Mouse (Mus musculus) heart, embryonic 10.5 days (tissue): ENCODE data around the gene Msn. TPM values are rescaled to one million over a fixed set of nuclear protein-coding genes. Genes with fewer than 3 reads are reported as not detected.
"Not testable (repeated sequence)": the region's sequence is repeated elsewhere in the genome, so short reads cannot be mapped to it uniquely, and the experiment has no call there.

ENCODE experiments used
- DNase-seq: peaks from one replicate; pipeline ENCODE4 v3.0.0-alpha.2; 2017; ENCODE audit warnings: low spot score
- H3K27ac ChIP-seq: fragments of 300-500 bp; sonication (generic); 2 replicates; pipeline ENCODE4 v1.5.1; 2016; ENCODE audit warnings: mild to moderate bottlenecking
- H3K27me3 ChIP-seq: fragments of 300-500 bp; sonication (generic); 2 replicates; pipeline ENCODE4 v1.6.1; 2016; ENCODE audit warnings: mild to moderate bottlenecking; ENCODE audit not compliant: poor library complexity, insufficient read depth, severe bottlenecking
- H3K36me3 ChIP-seq: fragments of 300-500 bp; sonication (generic); 2 replicates; pipeline ENCODE4 v1.6.1; 2016; ENCODE audit warnings: mild to moderate bottlenecking, moderate library complexity
- H3K4me1 ChIP-seq: fragments of 300-500 bp; sonication (generic); 2 replicates; pipeline ENCODE4 v1.6.1; 2016; ENCODE audit warnings: mild to moderate bottlenecking
- H3K4me3 ChIP-seq: fragments of 300-500 bp; sonication (generic); 2 replicates; pipeline ENCODE4 v1.5.1; 2016; ENCODE audit warnings: mild to moderate bottlenecking, moderate library complexity
- H3K9me3 ChIP-seq: fragments of 300-500 bp; sonication (generic); 2 replicates; pipeline ENCODE4 v1.6.1; 2016; ENCODE audit warnings: mild to moderate bottlenecking, moderate library complexity
- WGBS: fragments of 180-500 bp; shearing (Covaris S2); methylation state at CpG from one replicate; pipeline ENCODE4 v1.1.7; 2016; 5-methylcytosine and 5-hydroxymethylcytosine counted together
- polyA plus RNA-seq: library from polyadenylated mRNA; unstranded; fragments of >200 nt; fragmentation: Nextera tagmentation; extraction: Ambion mirVana; gene quantifications from 2 replicates; pipeline ENCODE4 v1.2.1, GENCODE M21; 2016

Msn gene
- polyA plus RNA-seq, 1 experiment from 2014 or later = 146 TPM

- Histone ChIP-seq H3K4me3 (no peak overlapping the region), H3K36me3 (peaks cover 40% of the 10 kb centered on the region), H3K4me1 (no peaks in the 10 kb centered on the region), H3K27ac (no peak overlapping the region), H3K9me3 (no peaks in the 10 kb centered on the region), H3K27me3 (no peaks in the 10 kb centered on the region)
- WGBS = 89% methylated on average over 2 of the region's 2 CpGs
- no peak for DNase-seq
Observed at GRCm38 (mm10) chrX:96162571-96162970, 66.7 kb downstream of the Msn start.

DNA sequence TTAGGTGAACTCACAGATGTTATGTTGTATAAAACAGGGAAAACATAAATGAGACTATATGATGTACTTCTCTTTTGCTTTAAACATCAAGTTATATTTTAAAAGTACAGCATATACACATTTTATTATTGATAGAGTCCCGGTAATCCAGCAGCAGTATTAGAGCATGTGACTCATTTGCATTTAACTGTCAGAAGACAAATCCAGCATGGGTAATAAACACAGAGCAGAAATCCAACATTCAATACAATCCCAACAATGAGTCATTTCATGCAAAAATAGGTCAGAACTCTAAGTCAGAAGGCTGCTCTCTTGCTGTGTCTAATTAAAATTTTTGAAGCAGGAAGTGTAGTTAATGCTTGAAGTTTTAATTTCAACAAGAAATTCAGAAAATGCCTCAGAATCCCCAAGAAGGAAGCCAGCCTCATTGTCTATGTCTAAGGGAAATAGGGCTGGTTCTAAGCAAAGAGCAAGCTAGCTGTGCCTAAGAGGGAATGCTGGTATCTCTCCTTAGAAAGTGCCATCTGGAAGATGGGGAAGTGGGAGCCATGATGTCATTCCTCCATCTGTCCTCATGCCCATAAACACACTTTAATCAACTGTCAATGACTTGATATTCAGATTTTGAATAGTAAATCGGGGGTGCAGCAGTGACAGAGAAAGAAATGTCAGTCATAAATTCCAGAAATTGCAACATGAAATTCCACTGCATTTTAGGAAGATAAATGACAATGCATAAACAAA lies 76.0 kb downstream of the Msn start:
- no peaks in the 10 kb centered on the region for H3K4me1 ChIP-seq
- peaks cover 10% of the 10 kb centered on the region; the same call in 1 of the 2 replicates for H3K36me3 ChIP-seq
- H3K27ac ChIP-seq = no peak overlapping the region
- H3K4me3 ChIP-seq = no peak overlapping the region
- DNase-seq = no peak
- WGBS = 82% methylated on average over 2 of the region's 2 CpGs
- H3K9me3 ChIP-seq = no peaks in the 10 kb centered on the region
- no peaks in the 10 kb centered on the region for H3K27me3 ChIP-seq

GRCm38 (mm10) chrX:96178437-96178836 lies 82.6 kb downstream of the Msn start:
- WGBS = 25% methylated on average over 1 of the region's 1 CpGs
- Histone ChIP-seq H3K36me3 (no peaks in the 10 kb centered on the region), H3K9me3 (no peaks in the 10 kb centered on the region), H3K27me3 (no peaks in the 10 kb centered on the region), H3K27ac (no peak overlapping the region), H3K4me1 (no peaks in the 10 kb centered on the region), H3K4me3 (no peak overlapping the region)
- no peak for DNase-seq

DNA sequence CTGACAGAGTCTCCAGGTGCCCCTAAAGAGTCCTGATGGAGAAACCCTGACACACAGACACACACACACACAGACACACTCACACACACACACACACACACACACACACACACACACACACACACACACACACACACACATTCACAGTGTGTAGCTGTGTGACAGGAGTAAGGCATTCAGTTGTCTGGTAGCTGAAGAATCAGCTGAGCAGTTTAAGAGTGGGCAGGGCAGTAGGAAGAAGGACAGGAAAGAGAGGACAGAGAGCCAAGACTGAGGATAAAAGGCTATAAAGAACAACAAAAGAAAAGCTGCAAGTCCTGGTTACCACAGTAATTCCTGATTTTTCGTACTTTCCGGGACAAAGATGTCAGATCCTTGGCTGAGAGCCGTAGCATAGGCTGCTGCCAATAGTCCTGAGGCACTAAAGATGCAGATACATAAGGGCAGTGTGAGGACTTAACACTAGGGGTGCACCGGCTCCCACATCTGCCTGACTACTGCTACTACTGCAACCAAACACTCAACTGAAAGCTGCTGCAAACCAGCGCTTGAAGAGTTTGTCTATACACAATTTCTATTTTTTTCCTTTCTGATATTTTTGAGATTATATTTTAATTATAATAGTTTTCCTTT lies 88.4 kb downstream of the Msn start:
- Histone ChIP-seq H3K4me1 (no peaks in the 10 kb centered on the region), H3K27me3 (no peaks in the 10 kb centered on the region), H3K4me3 (no peak overlapping the region), H3K27ac (no peak overlapping the region), H3K9me3 (no peaks in the 10 kb centered on the region), H3K36me3 (no peaks in the 10 kb centered on the region)
- no peak for DNase-seq
- 63% methylated on average over 5 of the region's 5 CpGs for WGBS

DNA sequence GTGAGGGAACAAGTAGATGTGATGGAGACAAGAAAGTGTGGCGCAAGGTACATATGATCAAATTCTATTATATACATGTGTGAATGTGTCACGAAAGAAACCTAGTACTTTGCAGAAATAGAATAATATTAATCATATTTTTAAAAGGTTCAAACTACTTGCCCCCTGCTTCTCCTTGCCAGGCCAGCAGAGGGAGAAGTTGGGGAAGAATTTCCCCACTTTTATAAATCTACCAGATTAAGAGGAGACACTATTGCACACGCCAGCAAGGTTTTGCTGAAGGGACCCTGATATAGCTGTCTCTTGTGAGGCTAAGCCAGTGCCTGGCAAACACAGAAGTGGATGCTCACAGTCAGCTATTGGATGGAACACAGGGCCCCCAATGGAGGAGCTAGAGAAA lies 109.3 kb downstream of the Msn start:
- H3K27ac ChIP-seq, H3K4me3 ChIP-seq, H3K9me3 ChIP-seq, H3K27me3 ChIP-seq, DNase-seq, H3K4me1 ChIP-seq, H3K36me3 ChIP-seq: not testable (repeated sequence)
- 81% methylated on average over 3 of the region's 3 CpGs for WGBS

- Histone ChIP-seq H3K9me3 (no peaks in the 10 kb centered on the region), H3K27ac (no peak overlapping the region), H3K4me3 (no peak overlapping the region), H3K27me3 (no peaks in the 10 kb centered on the region), H3K4me1 (no peaks in the 10 kb centered on the region), H3K36me3 (no peaks in the 10 kb centered on the region)
- no peak for DNase-seq
- 38% methylated on average over 1 of the region's 1 CpGs for WGBS
Observed at GRCm38 (mm10) chrX:96206872-96207271, 111.0 kb downstream of the Msn start.

DNA sequence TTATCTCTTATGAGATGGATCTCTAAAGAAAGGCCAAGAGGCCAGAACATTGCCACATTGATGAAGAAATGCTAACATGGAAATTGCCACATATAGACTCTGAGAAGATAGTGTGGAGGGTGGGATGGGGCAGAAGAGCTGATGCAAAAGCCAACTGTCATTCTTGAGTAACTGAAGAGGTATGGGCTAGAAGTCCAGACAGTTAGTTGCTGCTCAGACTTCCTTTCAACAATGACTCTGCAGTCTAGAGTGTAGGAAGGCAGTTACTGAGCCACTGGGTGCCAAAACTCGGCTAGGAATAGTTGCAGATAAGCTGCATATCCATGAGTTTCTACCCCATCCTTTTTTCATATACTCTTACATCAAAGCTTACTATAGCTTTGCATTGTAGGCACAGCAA lies 122.2 kb downstream of the Msn start:
- no peak for DNase-seq
- WGBS = 45% methylated on average over 1 of the region's 1 CpGs
- H3K4me3 ChIP-seq = no peak overlapping the region

More for the DNA sequence above, 122.2 kb downstream of the Msn start:
- no peaks in the 10 kb centered on the region for H3K9me3 ChIP-seq
- H3K4me1 ChIP-seq = no peaks in the 10 kb centered on the region
- no peak overlapping the region for H3K27ac ChIP-seq
- H3K27me3 ChIP-seq = no peaks in the 10 kb centered on the region
- H3K36me3 ChIP-seq = no peaks in the 10 kb centered on the region

Other genes starting within 250 kb of the Msn start
- gene Las1l, start 139.1 kb upstream of the Msn start, polyA plus RNA-seq = 72.8 and 73.4 TPM in 2 replicates
- not detected in 2 replicates for gene Vsig4, start 197.4 kb downstream of the Msn start, polyA plus RNA-seq